Mouse (Mus musculus) urinary bladder, postnatal 4 days (tissue): ENCODE data around the gene Mcemp1.
A peak's percentile ranks its signal among the peaks of the same experiment; 100 is the strongest.

Experiments used
- DNase-seq, 2 experiments: peaks; one replicate each; pipeline ENCODE4 v3.0.0; 2021 to 2022; ENCODE audit warnings: low spot score in 2 of 2

Mcemp1 gene

DNA sequence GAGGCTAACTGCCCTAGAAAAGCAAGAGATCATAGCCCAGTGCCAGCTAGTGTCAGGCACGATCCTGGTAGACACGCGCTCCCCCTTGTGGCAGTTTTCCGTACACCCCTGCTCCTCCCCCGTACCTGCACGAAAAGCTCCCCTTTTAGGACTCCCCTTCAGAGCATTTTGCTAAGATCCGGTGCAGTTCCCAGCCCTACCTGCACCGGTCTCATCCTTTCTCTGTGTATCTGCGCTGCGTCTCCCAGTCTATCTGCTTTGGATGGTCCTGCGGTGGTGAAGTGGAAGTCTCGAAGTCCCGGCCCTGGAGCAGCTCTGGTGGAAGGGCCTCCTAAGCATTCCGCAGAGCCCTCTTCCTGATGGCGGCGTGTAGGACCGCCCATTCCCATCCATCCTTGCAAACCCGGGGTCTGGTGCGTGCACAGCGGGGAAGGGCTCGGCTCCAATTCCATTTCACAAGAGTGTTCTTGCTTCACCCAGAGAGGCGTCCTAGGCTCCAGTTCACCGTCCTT is 6.5 kb downstream of the Mcemp1 start, which contains the start of gene Fcor:
Gene Fcor (minus strand): TSS at position 383 of the 512 bp plus-strand sequence.
- DNase-seq: peak; percentile 65 to 85

DNA sequence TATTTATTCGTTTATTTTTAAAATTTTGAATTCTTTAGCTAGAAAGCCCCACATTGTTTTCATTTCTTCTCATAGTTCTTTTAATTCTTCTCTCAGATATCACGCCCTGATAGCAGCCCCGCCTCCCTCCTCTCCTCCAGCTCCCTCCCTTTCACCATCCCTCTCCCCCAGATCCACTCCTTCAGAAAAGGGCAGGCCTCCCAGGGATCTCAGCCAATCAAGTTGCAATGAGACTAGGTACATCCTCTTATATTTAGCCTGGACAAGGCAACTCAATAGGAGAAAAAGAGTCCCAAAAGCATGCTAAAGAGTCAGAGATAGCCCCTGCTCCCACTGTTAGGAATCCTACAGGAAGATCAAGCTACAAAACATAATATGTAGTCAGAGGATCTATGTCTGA is 9.1 kb downstream of the Mcemp1 start:
- DNase-seq: no peak

DNA sequence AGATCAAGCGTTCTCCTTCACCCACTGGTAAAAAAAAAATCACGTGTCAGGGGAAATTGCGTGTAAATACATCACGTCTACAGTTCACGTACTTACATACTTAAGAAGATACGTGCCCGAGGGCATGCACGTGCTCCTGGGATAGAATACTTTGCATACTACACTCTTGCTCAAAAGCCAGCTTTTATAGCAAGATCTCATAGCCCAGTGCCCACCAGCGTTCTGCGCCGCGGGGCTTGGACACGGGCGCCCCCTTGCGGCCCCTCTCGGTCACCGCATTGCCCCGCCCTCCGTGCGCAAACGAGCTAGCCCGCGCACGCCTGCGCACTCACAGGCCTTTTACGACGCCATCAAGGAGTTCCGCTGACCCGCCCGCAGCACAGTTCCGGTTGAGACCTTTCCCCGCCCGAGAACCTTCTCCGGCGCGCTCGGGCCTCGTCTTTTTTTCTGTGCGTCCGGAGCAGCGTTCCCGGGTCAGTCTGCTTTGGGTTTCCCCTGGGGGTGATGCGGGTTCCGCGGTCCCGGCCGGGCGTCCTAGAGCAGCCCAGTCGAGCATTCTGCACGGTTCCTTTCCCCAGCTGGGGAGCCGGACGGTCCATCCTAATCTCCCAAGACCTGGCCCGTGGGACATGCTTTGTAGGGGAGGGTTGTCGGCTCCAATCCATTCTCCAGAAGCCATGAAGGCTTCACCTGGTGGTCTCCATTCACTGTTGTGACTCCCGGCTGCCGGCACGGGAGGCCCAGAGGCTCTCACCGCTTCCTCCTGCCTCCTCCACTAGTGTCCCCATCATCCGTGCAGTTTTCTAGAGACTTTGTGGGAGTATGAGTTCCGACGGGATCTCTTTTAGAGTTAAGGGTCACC is 10.8 kb downstream of the Mcemp1 start, which contains the start of gene Trappc5:
Gene Trappc5 (plus strand): TSS at position 169 of the 862 bp plus-strand sequence.
- DNase-seq: peak; percentile 91

DNA sequence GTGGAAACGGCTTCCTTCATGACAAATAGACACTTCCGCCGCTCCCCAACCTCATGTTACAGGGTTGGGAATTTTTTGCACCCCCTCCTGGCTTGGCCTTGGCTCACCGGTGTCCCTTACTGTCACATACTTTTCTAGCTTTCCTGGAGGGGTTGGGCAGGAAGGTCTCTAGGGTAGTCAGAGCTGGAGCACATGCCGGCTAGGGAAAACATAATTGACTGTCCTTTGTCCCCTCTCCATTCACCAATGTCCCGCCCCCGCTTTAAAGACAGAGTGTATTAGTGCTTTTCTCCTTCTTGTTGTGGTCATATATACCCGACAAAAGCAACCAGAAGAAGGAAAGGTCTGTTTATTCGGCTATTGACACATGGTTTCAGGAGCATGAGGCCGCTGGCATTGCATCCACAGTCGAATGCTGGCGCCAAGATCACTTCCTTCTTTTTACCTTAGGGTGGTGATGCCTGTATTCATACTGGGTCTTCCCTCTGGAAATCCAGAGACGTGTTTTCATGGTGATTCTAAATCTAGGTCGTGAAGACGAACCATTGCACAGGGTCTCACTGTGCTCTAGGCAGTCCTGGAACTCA is 11.5 kb downstream of the Mcemp1 start:
- no peak for DNase-seq

DNA sequence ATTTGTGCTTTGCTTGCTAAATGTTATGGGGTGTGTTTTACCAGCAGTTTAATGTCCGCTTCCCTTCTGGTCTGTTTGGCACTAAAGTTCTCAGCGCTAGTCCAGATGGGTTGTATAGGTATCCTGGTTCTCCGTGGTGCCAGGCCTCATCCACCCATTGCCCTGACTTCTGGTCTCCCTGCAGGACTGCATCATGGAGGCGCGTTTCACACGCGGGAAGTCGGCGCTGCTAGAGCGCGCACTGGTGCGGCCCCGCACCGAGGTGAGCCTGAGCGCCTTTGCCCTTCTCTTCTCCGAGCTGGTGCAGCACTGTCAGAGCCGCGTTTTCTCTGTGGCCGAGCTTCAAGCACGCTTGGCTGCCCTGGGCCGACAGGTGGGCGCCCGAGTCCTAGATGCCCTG is 13.3 kb downstream of the Mcemp1 start:
- DNase-seq: no peak

DNA sequence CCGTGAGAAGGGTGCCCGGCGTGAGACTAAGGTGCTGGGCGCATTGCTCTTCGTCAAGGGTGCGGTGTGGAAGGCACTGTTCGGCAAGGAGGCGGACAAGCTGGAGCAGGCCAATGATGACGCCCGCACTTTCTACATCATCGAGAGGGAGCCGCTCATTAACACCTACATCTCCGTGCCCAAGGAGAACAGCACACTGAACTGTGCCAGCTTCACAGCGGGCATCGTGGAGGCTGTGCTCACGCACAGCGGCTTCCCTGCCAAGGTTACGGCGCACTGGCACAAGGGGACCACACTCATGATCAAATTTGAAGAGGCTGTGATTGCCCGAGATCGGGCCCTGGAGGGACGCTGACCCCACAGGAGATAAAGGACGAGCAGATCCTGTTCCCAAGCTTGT is 13.7 kb downstream of the Mcemp1 start:
- no peak for DNase-seq

DNA sequence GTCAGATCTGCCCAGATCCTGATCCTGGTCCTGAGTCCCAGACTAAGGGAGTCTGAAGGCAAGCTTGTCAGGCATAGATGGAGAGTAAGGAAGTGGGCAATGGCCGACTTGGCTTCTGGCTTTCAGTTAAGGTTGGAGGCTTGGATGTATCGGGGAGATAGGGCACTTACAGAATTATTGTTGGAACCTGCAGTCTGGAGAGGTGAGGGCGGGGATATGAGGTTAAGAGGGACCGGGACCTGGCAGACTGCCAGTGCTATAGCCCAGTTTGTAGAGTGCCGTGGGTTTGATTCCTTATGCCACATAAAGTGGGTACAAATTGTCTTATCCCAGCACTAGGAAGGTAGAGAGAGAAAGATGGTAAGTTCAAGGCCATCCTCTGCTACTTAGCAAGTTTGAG is 14.1 kb downstream of the Mcemp1 start:
- DNase-seq: no peak

DNA sequence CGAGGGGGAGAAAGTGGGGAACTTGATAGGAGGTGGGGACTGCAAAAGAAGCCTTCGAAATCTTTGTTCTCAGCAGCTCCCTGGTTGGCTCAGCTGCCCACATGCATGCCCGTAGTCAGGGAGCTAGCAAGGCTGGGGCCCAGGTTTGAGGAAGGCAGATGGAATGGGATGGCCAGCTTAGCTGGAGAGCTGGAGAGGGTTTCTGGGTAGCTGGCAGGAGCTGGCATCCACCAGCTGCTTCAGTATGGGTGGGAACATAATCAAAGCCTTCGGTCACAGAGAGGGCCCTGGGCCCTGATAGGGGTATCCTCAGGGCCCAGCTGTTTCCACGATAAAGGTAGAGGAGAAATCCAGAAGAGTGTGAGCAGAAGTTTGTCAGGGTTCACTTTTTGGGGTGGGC is 16.9 kb downstream of the Mcemp1 start:
- DNase-seq: no peak

DNA sequence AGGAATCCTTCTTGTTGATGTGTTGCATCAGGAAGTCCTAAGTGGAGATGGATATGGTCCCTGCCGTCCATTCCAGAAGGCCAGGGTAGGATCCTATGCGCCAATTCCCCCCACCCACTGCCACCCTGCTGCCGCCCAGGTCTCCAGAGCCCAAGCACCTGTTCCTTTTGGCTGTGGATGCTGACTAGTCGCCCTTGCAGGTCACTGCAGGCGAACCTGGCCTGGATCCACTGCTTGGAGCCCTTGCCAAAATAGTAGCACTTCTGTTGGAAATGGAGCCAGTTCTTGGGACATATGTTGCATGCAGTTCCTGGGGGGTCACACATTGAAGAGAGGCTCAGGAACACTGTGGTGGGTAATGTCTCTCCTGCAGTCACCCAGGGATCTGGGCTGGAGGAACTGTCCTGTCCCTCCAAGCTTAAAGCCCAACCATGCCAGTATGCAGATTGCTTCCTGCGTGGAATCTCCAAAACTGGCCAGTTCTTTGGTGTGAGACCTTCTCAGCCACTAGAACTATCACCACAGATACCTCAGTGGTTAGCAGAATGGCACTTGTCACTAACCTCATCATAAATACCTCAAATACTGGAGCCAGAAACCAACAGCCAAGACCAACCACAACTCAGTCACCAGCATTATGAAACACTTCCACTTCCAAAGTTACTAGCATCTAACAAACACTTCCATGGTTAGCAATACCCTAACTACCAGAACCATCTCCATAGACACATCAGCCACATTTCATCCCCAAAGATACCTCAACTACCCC is 18.0 kb downstream of the Mcemp1 start:
- DNase-seq: no peak

DNA sequence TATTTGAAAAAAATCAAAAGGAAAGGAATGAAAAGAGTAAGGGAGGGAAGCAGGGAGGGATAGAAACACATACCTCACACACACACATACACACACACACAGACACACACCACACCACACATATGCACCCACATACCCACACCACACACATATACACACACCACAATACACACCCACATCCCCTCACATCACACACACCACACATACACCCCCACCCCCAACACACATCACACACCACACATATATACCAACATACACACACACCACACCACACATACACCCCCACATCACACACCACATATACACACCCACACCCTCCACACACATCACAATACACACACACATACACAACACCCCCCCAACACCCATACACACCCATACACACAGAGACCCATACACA is 19.0 kb downstream of the Mcemp1 start:
- no peak for DNase-seq

DNA sequence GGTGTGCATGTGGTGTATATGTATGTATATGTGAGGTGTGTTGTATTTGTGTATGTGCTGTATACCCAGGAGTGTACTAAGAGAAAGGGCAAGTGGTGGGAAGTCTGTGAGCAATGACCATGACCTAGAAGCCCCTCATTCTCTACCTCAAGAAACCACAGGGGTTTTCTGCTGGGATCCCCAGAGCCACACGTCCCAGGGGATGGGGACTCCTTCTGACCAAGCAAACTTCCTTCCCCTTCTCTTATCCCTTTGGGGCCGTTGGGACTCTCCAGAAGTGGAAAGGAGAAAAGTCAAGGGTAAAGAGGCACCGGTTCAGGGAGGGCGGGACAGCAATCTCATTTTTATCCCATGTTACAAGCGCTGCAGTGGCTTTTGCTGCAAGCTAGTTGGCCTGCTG is 19.9 kb downstream of the Mcemp1 start:
- DNase-seq: no peak

DNA sequence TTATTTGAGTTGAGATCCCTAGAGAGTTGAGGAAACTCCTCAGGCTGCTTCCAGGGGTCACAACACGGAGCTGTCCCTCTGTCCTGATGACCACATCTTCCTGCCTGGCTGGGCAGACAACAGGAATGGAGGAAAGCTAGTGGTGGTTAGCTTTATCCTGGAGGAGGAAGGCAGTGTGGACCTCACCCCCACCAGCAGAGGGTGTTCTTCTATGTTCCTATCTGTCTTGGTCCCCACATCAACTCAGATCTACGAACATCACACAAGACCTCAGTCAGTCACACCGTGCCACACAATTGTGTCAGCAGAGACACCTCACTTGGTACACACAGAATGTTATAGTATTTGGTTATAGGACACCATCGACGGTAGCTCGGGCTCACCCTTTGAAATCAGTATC is 22.0 kb downstream of the Mcemp1 start:
- no peak for DNase-seq

DNA sequence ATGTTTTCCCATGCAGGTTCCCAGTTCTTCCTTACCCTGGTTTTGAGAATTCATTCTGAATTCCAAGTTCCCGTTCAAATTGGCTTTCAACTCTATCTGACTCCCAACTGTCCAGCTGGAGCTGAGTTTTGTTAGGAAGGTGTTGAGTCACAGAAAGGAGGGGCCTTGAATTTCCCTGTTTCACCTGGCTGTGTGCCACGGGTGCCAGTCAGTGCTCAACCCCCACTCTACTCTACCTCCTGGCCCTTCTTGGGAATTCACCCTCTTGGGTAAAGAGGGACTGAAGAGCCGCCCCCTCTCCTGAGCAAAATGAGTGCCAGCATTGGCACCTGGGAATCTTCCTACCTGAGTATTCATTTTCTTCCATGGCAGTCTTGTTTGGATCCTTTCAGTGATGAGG is 25.2 kb downstream of the Mcemp1 start:
- no peak for DNase-seq

DNA sequence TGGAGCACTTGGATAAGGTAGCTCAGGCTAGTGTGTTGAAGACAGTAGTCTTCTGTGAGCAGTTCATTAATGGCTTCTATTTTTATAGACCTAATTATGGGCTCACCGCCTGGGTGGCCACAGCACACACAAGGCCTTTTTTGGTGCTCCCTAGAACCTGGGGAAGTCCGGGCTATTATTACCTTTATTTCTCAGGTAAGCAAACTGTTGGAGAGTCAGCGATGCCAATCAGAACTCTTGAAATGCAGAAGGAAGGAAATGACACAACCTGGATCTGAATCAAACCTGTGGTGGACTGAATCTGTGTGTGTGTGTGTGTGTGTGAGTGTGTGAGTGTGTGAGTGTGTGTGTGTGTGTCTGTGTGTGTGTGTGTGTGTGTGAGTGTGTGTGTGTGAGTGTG is 28.6 kb downstream of the Mcemp1 start, which contains the start of gene Fcer2a:
Gene Fcer2a (minus strand): TSS at position 55 of the 400 bp plus-strand sequence.
- DNase-seq: no peak

DNA sequence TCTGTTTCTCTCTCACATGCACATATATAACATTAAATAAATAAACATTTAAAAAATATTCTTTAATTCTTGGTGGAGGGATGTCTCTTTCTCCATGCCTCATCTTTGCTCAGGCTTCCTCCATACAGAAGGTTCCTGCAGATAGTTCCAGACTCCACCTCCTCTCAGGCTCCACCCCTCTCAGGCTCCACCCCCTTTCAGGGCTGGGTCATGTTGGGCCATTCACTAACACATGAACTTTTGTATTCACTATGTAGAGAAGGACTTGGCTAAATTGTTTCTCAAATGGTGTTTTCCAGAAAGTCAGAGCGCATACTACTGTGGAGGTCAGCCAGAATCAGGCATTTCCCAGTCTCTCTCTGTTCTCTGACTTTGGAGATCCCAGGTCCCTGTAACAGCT is 35.9 kb downstream of the Mcemp1 start:
- no peak for DNase-seq

DNA sequence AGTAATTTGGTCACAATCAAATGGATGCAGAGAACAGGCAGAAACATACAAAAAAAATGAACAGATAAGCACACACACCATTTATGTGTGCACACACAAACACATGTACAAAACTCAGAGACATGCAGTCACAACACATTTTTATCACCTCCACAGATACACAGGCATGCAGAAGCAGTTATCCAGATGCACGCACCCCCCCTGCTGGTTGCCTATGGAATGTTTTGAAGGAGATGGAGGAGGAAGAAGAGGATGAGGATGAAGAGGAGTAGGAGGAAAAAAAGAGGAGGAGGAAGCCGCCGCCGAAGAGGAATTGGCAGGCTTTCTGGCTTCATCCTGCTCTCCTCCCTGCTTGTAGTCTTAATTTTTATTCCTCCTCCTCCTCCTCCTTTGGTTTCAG is 40.2 kb downstream of the Mcemp1 start:
- no peak for DNase-seq

DNA sequence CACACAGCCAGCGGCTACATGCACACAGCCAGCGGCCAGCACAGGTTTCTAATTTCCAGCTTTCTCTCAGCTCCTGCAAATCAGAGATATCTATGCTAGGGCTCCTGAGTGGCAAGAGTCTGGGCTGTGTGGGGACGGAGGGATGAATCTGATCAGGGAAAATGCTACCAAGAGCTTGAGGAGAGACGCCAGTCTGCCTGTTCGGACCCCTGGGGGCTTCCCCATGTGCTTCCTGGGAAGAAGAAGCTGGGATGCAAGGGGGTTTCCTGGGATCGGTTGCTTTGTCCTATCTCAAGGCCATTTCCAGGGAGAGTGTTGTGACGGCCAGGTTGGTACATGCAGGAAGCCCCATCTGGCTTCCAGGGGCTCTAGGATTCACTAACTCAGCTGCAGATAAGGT is 42.1 kb downstream of the Mcemp1 start:
- no peak for DNase-seq

DNA sequence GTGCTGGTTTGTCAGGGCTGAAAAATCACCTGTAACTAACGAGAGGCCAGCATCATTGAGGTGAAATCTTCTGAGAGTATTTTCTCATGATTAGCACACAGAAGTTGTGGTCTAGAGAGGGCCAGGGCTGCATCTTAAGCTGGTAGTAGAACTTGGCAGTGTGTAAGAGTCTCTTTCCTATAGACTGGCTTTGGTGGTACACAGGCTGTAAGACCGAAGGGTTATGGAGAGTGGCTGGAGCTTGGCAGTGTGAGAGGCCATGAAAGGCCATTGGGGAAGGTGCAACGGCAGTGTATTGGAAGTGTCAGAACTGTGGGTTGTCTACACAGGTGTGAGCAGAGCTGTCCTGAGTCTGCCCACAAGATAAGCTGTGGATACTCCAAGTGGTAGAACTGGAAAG is 44.8 kb downstream of the Mcemp1 start:
- no peak for DNase-seq

DNA sequence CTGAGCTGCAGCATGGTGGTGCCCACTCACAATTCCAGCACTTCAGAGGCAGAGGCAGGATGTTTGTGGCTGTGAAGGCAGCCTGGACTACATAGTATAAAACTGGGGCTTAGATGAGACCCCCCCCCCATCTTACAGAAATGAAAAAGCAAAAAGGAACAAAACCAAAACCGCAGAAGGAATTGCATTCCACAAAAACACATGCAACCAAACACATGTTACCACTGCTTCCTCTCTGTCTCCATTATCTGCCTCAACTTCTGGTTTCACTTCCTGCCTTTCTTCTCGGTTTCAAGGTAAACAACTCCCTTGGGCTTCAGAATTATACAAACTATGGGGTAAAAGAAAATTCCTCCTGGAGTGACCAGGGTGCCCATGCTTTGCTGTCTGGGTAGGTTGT is 46.1 kb downstream of the Mcemp1 start:
- no peak for DNase-seq

DNA sequence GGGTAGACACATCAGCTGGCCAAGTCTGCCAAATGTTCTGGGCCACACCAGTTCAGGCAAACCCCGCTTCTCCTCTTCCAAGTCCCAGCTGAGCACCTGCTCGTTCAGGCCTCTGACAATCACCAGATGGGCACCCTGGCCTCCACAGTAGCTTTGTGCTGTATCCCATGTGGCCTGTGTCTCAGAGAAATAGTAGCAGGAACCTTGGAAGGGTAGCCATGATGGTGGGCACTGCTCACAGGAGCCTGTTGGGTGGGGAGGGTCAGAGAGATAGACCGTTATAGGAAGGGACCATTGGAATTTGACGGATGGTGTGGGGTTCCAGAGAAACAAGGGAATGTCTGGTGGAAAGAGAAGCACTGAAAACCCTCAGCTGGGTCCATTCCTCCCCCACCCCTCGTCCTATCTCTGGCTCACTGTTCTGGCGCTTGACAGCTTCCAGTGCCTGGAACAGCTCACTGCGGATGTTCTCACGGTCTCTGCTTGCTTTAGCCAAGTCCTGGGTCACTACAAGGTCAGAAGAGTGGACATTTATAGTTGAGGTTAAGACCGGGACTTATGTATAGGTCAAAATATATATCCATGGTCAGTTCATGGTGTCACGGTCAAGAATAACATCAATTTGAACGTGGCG is 51.9 kb downstream of the Mcemp1 start:
- no peak for DNase-seq

DNA sequence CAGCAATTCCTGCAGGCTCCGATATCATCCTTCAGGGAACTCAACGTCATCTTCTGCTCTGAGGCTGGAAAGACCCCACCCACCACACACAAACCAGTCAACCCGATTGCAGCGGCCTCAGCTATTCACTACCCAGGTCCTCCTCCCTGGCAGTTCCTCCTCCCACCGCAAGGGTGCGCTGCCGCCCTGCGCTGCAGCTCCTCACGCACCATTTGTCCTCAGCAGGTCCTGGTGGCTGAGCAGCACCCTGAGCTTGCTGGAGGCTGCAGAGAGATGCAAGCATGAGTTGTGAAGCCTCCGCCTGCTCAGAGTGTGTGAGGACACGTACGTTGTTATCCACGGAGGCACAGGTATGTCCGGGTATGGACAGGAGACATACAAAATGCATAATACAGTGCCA is 53.0 kb downstream of the Mcemp1 start:
- DNase-seq: peak; percentile 51 to 73
